ENCODE assay signal across 18 mouse cellular contexts in genomic region chr17:50621996-50622395, GRCm38 (mm10).
"Had no signal": no experiment of that assay in that cellular context is flagged by ENCODE, and none has a peak within 500 bp of the region (broad histone marks: within the 10 kb centered on the region; RNA-seq: fewer than 3 reads in every experiment).

No protein-coding gene starts in this region.

- H3K4me3 ChIP-seq: midbrain, embryonic 10.5 days; midbrain, embryonic 12.5 days; myocyte; neural tube, embryonic 13.5 days; neural tube, embryonic 15.5 days had no signal

- H3K27ac ChIP-seq: midbrain, embryonic 10.5 days; midbrain, embryonic 12.5 days; neural tube, embryonic 13.5 days; neural tube, embryonic 15.5 days had no signal

- DNase-seq: lung, embryonic 14.5 days; lung, postnatal 10 days; lung, postnatal 4 days; midbrain, embryonic 14.5 days; retina, postnatal 1 day; right cerebral cortex, adult 18-20 months; right cerebral cortex, postnatal 25 days; right cerebral cortex, postnatal 4 days; spleen, adult 18-20 months; thymus, adult 18-20 months; thymus, postnatal 14 days; thymus, postnatal 36 days had no signal

- ATAC-seq: midbrain, embryonic 16.5 days had no signal

- H3K9me3 ChIP-seq: midbrain, embryonic 10.5 days; midbrain, embryonic 12.5 days; neural tube, embryonic 13.5 days; neural tube, embryonic 15.5 days had no signal

- H3K4me2 ChIP-seq: lung, embryonic 14.5 days; midbrain, embryonic 12.5 days; neural tube, embryonic 13.5 days; neural tube, embryonic 15.5 days had no signal

- H3K9ac ChIP-seq: lung, embryonic 14.5 days; midbrain, embryonic 12.5 days; neural tube, embryonic 13.5 days; neural tube, embryonic 15.5 days had no signal

- H3K4me1 ChIP-seq: midbrain, embryonic 12.5 days had no signal

- H3K27me3 ChIP-seq: midbrain, embryonic 12.5 days; neural tube, embryonic 13.5 days; neural tube, embryonic 15.5 days had no signal

- H3K36me3 ChIP-seq: midbrain, embryonic 10.5 days; midbrain, embryonic 12.5 days; neural tube, embryonic 13.5 days; neural tube, embryonic 15.5 days had no signal
